Mouse (Mus musculus) left cerebral cortex, adult 2 months (tissue): ENCODE data around the gene Slc25a24. TPM values are rescaled to one million over a fixed set of nuclear protein-coding genes. Genes with fewer than 3 reads are reported as not detected.

Experiments
- DNase-seq, 2 experiments: peaks; one replicate each; pipeline ENCODE4 v3.0.0; 2021 to 2022; ENCODE audit warnings: low spot score in 2 of 2, mixed read lengths in 1 of 2; ENCODE audit errors: extremely low spot score in 1 of 2
- H3K27ac ChIP-seq: fragments of 200-600 bp; 2 replicates; pipeline ENCODE4 v1.8.1; 2022
- H3K4me3 ChIP-seq: fragments of 200-600 bp; 2 replicates; pipeline ENCODE4 v1.8.1; 2022
- CTCF ChIP-seq: fragments of 200-600 bp; IDR thresholded peaks from 2 replicates; pipeline ENCODE4 v1.8.1; 2022; ENCODE audit warnings: antibody characterized with exemption, mild to moderate bottlenecking, moderate library complexity
- intact Hi-C: fragments of 180-260 bp; cut with DNase I; formaldehyde crosslinking; loops from one replicate; pipeline ENCODE4 v1.15.1; 2025
- total RNA-seq, 2 experiments: library from RNA; stranded (reverse); gene quantifications; 2 replicates each; pipeline ENCODE4 v1.2.3; 2021

Slc25a24 gene
- total RNA-seq, 2 experiments from 2014 or later: 3.4 to 4.0 TPM

- H3K4me3 ChIP-seq: no peak overlapping the region
- no peak overlapping the region for H3K27ac ChIP-seq
- no peak for DNase-seq
- TF ChIP-seq CTCF: no peak
- intact Hi-C loops: no loop called here
Observed at GRCm38 (mm10) chr3:109132966-109133365, 10.0 kb downstream of the Slc25a24 start.

- Histone ChIP-seq H3K27ac (no peak overlapping the region), H3K4me3 (no peak overlapping the region)
- no peak for TF ChIP-seq CTCF
- DNase-seq: no peak
- intact Hi-C loops: no loop called here
Observed at GRCm38 (mm10) chr3:109134036-109134435, 11.1 kb downstream of the Slc25a24 start.

- intact Hi-C loops: no loop called here
Observed at GRCm38 (mm10) chr3:109135352-109135751, 12.4 kb downstream of the Slc25a24 start.

GRCm38 (mm10) chr3:109152561-109152960, 29.6 kb downstream of the Slc25a24 start:
- Histone ChIP-seq H3K27ac (no peak overlapping the region), H3K4me3 (no peak overlapping the region)
- DNase-seq: no peak
- intact Hi-C loops: no loop called here
- no peak for TF ChIP-seq CTCF

More at GRCm38 (mm10) chr3:109135352-109135751, 12.4 kb downstream of the Slc25a24 start:
- Histone ChIP-seq H3K27ac (no peak overlapping the region), H3K4me3 (no peak overlapping the region)
- TF ChIP-seq CTCF: no peak
- DNase-seq: no peak

- DNase-seq: no peak
- Histone ChIP-seq H3K4me3 (no peak overlapping the region), H3K27ac (no peak overlapping the region)
- TF ChIP-seq CTCF: no peak
- intact Hi-C loops: no loop called here
Observed at GRCm38 (mm10) chr3:109153410-109153809, 30.5 kb downstream of the Slc25a24 start.

GRCm38 (mm10) chr3:109155926-109156669, 33.1 kb downstream of the Slc25a24 start:
- no peak overlapping the region for H3K27ac ChIP-seq
- H3K4me3 ChIP-seq: no peak overlapping the region
- no peak for TF ChIP-seq CTCF
- intact Hi-C loops: no loop called here
- DNase-seq: no peak

- no peak for TF ChIP-seq CTCF
- DNase-seq: no peak
- no peak overlapping the region for H3K27ac ChIP-seq
- no peak overlapping the region for H3K4me3 ChIP-seq
- intact Hi-C loops: no loop called here
Observed at GRCm38 (mm10) chr3:109157481-109157880, 34.5 kb downstream of the Slc25a24 start.

- no peak for DNase-seq
- TF ChIP-seq CTCF: no peak
- H3K27ac ChIP-seq: no peak overlapping the region
- H3K4me3 ChIP-seq: no peak overlapping the region
- intact Hi-C loops: no loop called here
Observed at GRCm38 (mm10) chr3:109164088-109164487, 41.1 kb downstream of the Slc25a24 start.

GRCm38 (mm10) chr3:109164644-109165043, 41.7 kb downstream of the Slc25a24 start:
- intact Hi-C loops: no loop called here

GRCm38 (mm10) chr3:109165214-109165829, 42.4 kb downstream of the Slc25a24 start:
- no peak overlapping the region for H3K4me3 ChIP-seq
- TF ChIP-seq CTCF: no peak
- intact Hi-C loops: no loop called here
- H3K27ac ChIP-seq: no peak overlapping the region
- no peak for DNase-seq

More at GRCm38 (mm10) chr3:109164644-109165043, 41.7 kb downstream of the Slc25a24 start:
- no peak for DNase-seq
- no peak for TF ChIP-seq CTCF
- H3K27ac ChIP-seq: no peak overlapping the region
- no peak overlapping the region for H3K4me3 ChIP-seq

- intact Hi-C loops: no loop called here
- no peak for DNase-seq
- Histone ChIP-seq H3K4me3 (no peak overlapping the region), H3K27ac (no peak overlapping the region)
- TF ChIP-seq CTCF: no peak
Observed at GRCm38 (mm10) chr3:109169121-109169520, 46.2 kb downstream of the Slc25a24 start.

GRCm38 (mm10) chr3:109171070-109171778, 48.3 kb downstream of the Slc25a24 start:
- TF ChIP-seq CTCF: peak; percentile 90
- peak; percentile 61 to 71 for DNase-seq
- intact Hi-C loops: loop anchor here (1.0 to 5.0 kb wide), 2 partner anchors 171 to 320 kb away; partner anchors contain the start of gene Vav3
- 0 out of 2 replicates have a peak overlapping the region, but pooled peaks have one; percentile 9 for H3K27ac ChIP-seq
- H3K4me3 ChIP-seq: peak overlapping the region; percentile 18; the same call in 1 of the 2 replicates
